Mouse (Mus musculus) heart, adult 8-10 months (tissue): ENCODE measurements around the gene Kmt2c. TPM values are rescaled to one million over a fixed set of nuclear protein-coding genes. Genes with fewer than 3 reads are reported as not detected.

Experiments
- DNase-seq: peaks from one replicate; pipeline ENCODE4 v3.0.0; 2022; ENCODE audit warnings: low spot score
- total RNA-seq, 4 experiments: library from RNA; stranded (reverse); gene quantifications; 2 replicates each; pipeline ENCODE4 v1.2.4; 2022

The Kmt2c gene
- 10 to 100 TPM; 40.1 to 47.0 (median 44.4) TPM for total RNA-seq

GRCm38 (mm10) chr5:25498346-25498820 lies at the start of gene Kmt2c:
Gene Kmt2c, minus strand, starts transcription at chr5:25498783.
- DNase-seq, result peak; percentile 59

- no peak for DNase-seq
Observed at GRCm38 (mm10) chr5:25546912-25547311, 48.3 kb upstream of the Kmt2c start.

DNA sequence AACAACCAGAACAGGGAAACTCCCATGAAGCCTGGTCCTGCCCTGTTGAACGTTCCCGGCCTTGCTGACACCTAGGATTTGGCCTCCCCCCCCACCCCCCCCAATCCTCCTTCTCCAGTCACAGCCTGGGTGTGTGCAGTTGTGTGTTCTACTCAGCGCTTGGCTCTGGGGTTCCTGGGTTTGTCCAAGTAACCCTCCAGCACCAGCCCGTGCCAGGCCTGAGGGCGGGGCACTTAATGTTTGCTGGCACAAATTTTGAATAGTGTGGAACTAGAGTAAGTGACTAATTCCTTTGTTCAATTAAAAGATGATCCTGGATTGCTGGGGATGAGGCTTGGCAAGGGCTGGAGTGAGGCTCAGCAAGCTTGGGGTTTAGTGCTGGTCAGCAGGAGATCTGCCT lies 46.0 kb upstream of the Kmt2c start:
- DNase-seq, result no peak

GRCm38 (mm10) chr5:25544061-25544460 lies 45.5 kb upstream of the Kmt2c start:
- peak; percentile 62 for DNase-seq

DNA sequence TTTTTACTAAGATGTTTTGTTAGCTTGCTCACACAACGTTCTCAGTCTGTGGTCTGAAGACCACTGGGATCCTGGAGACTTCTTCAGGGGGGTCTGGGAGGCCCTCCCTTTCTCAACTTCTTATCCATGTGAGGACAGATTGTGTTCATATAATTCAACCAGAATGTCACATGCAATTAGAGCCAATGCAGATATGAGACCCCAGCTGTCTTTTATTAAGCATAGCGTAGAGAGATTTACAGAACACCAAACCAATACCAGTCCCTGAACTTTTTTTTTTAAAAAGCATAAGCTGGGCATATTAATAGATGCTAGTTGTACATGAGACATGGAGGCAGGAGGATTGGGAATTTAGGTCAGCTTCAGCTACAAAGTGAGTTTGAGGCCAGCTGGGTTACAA lies 43.1 kb upstream of the Kmt2c start:
- DNase-seq, result no peak

GRCm38 (mm10) chr5:25540921-25541320 lies 42.3 kb upstream of the Kmt2c start:
- DNase-seq, result no peak

- DNase-seq, result no peak
Observed at GRCm38 (mm10) chr5:25540412-25540811, 41.8 kb upstream of the Kmt2c start.

GRCm38 (mm10) chr5:25536921-25537409 lies 38.4 kb upstream of the Kmt2c start:
- no peak for DNase-seq

- no peak for DNase-seq
Observed at GRCm38 (mm10) chr5:25536451-25536850, 37.9 kb upstream of the Kmt2c start.

DNA sequence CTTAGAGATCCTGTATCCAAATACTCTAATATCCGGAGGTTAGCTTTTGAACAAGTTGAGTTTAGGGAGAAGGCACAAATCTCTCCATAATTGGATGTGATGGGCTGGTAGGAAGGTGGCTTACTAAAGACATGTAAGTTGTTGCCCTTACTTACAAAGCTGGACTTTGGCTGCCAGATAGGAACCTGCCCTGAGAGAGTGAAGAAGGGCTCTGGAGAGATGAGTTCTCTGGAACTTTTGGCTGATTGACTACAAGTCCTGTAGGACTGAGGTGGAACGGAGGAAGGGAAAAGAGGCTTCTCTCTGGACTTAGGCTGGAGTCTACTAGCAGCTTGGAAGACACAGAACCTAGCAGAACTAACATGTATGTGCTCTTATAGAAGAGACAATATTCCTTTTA lies 37.0 kb upstream of the Kmt2c start:
- no peak for DNase-seq

DNA sequence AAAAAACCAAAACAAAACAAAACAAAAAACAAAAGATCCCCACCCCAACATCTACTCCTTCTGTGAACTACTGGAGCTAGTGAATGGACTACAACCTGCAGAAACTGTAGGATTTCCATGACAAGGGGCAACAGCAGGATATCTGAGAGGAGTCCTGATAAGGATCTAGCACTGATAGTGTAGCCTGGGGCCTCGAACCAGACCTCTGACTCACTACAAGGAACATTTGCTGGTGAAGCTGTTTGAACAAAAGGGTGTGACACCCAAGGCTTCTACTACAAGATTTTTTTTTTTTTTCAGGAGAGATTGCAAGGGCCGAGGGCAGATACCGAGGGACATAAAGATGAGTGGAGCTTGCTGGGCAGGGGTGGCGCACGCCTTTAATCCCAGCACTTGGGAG lies 34.7 kb upstream of the Kmt2c start:
- no peak for DNase-seq

DNA sequence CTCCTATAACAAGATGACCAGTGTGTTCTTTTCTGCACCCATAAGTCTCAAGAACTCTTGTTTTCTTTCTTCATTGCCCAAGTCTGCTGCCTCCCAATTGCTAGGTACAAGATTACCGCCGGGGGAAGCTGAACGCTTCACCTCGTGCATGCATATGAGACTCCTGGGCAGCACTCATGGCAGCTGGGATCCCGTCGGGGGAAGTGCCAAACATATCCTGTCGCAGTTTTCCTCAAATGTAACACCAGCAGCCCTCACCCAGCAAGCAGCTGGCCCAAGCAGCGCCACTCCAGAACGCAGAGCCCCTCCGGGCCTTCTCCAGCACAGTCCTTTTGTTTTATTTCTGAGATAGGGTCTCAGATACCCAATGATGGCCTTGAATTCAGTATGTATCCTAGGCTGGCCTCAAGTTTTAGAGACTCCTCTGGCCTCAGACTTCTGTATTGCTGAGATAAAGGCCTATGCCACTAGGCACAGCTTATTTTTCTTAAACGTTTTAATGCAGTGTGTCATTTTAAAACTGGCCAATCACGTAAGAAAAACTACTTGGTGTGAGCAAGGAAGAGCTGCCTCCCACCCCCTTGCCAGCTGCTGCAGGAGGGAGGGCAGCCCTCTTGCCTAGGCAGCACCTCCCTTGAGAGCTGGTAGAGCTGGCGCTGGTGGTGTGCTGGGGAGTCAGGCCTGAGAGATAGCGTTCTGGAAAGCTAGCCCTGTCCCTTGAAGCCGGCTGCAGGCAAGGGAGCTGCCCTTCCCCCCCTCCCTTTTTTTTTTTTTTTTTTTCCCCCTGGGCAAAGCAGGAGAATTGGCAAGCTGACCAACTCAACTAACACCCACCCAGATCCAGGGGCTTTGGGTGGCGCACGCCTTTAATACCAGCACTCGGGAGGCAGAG lies 33.9 kb upstream of the Kmt2c start:
- no peak for DNase-seq

- no peak for DNase-seq
Observed at GRCm38 (mm10) chr5:25530629-25531028, 32.0 kb upstream of the Kmt2c start.

GRCm38 (mm10) chr5:25529529-25530421 lies 31.2 kb upstream of the Kmt2c start:
- DNase-seq, result peak; percentile 99

- no peak for DNase-seq
Observed at GRCm38 (mm10) chr5:25528851-25529528, 30.4 kb upstream of the Kmt2c start.

DNA sequence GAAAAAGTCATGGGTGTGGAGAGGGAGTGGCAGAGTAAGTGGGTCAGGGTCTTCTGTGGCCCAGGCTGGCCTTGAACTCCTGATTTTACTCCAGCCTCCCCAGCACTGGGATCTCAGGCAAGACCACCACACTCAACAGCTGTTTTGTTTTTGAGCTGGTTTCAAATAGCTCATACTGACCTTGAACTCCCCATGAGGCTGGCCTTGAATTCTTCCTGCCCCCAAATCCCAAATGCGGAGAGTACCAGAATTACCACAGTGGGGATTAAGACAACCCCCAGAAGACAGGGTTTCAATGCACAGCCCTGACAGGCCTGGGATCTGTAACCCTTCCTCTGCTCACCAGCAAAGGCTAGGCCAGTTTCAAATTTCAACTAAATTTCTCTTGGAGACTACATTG lies 29.4 kb upstream of the Kmt2c start:
- no peak for DNase-seq

GRCm38 (mm10) chr5:25526926-25527325 lies 28.3 kb upstream of the Kmt2c start:
- DNase-seq, result no peak

DNA sequence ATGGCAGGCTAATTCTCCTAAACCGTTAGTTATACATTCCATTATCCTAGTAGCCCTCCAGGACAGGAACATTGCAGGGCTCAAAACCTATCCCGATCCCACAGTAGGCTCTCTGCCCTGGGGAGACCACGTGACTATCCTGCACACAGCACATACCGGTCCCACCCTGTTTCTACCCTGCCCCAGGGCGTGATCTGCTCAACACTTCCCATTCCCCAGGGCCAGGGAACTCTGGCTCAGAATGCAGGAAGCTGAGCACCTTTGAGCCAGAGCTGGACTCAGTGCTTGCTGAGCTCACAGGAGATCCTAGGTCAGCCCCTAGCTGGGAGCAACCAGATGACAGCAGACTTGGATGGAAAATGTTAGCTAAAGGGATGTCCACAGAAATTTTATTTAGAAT lies 27.5 kb upstream of the Kmt2c start:
- DNase-seq, result peak; percentile 66

GRCm38 (mm10) chr5:25521461-25521860 lies 22.9 kb upstream of the Kmt2c start:
- no peak for DNase-seq

DNA sequence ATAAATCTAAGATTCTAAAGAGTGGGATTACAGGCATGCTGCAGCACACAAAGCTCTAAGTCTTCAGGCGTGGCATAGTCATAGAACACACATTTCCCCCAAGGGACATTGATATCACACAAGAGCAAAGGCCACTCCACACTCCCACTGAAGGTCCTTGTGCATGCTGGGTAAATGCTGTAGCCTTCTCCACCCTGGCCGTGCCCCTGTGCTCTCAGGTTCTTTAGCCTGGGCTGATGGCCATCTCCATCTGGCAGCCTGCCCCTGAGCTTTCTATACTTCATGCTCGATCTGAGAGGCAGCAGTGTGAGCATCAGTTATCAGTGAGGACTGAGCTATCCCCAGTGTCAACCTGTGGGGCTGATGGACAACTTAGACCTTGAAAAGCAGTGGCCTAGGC lies 21.2 kb upstream of the Kmt2c start:
- no peak for DNase-seq

DNA sequence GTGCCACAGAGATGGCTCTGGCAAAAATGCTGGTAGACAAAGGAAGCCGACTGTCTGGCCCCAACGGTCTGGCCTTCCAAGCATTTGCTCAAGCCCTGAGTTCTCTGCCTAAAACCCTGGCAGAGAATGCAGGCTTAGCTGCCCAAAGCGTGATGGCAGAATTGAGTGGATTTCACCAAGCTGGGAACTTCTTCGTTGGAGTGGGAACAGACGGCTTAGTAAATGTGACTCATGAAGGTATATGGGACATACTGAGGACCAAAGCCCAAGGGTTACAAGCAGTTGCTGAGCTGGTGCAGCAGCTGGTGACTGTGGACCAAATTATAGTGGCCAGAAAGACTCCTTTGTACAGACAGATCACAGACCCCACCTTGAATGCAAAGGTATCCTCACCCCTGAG lies 19.0 kb upstream of the Kmt2c start:
- DNase-seq, result no peak
